Mouse (Mus musculus) heart, embryonic 16.5 days (tissue): ENCODE measurements at regions not wholly inside any gene's neighbourhood (a gene's known extent, or its start where the extent isn't known, plus 50 kb on each side); places are given as distances from the start of the nearest gene placed in this dataset.

Experiments
- ATAC-seq: fragments of 200-750 bp; cut with Nextera tagmentation; replicated peaks from 2 replicates; pipeline ENCODE4 v1.8.0; 2017; ENCODE audit warnings: moderate number of reproducible peaks; ENCODE audit not compliant: insufficient read depth, low FRiP score; ENCODE audit errors: extremely low read depth
- H3K27ac ChIP-seq: fragments of 300-500 bp; sonication (generic); 2 replicates; pipeline ENCODE4 v1.5.1; 2014; ENCODE audit warnings: mild to moderate bottlenecking, low read length, control low read depth, moderate library complexity
- H3K27me3 ChIP-seq: fragments of 300-500 bp; sonication (generic); 2 replicates; pipeline ENCODE4 v1.6.1; 2014; ENCODE audit warnings: low read length, mixed read lengths; ENCODE audit not compliant: control insufficient read depth, insufficient read depth
- H3K36me3 ChIP-seq: fragments of 300-500 bp; sonication (generic); 2 replicates; pipeline ENCODE4 v1.6.1; 2014; ENCODE audit not compliant: control insufficient read depth, insufficient read depth
- H3K4me1 ChIP-seq: fragments of 300-500 bp; sonication (generic); 2 replicates; pipeline ENCODE4 v1.6.1; 2014; ENCODE audit warnings: low read length, mixed read lengths; ENCODE audit not compliant: control insufficient read depth, insufficient read depth
- H3K4me2 ChIP-seq: fragments of 300-500 bp; sonication (generic); 2 replicates; pipeline ENCODE4 v1.6.1; 2014; ENCODE audit warnings: low read depth, mild to moderate bottlenecking, control low read depth, low read length
- H3K4me3 ChIP-seq: fragments of 300-500 bp; sonication (generic); 2 replicates; pipeline ENCODE4 v1.5.1; 2014; ENCODE audit warnings: mild to moderate bottlenecking, control low read depth, low read length
- H3K9ac ChIP-seq: fragments of 300-500 bp; sonication (generic); 2 replicates; pipeline ENCODE4 v1.6.1; 2014; ENCODE audit warnings: low read length, control low read depth
- H3K9me3 ChIP-seq: fragments of 300-500 bp; sonication (generic); replicated peaks from 2 replicates; pipeline ENCODE4 v1.6.1; 2016; ENCODE audit warnings: low read length; ENCODE audit not compliant: control insufficient read depth
- WGBS: fragments of 180-500 bp; shearing (Covaris S2); extraction: QIAGEN DNeasy Blood & Tissue Kit; methylation state at CpG from one replicate; pipeline ENCODE4 v1.1.7; 2014; 5-methylcytosine and 5-hydroxymethylcytosine counted together

DNA sequence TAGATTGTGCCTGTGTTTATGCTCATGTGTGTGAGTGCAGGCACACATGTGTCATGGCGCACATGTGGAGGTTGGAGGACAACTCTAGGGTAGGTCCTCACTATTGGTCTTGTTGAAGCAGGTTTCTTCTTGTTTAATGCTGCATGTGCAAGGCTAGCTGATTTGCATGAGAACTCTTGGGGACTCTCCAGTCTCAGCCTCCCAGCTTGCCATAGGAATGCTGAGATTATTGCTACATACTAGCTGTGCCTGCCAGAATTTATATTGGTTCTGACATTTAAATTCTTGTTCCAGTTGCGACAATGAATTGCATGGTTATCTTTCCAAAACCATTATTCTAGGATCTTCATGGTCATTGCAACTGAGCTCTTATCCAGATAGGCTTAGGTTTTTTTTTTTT lies 1168.5 kb downstream of the Sorcs3 start:
- Histone ChIP-seq H3K4me3 (no peak overlapping the region), H3K9me3 (no peaks in the 10 kb centered on the region), H3K27me3 (no peaks in the 10 kb centered on the region), H3K4me2 (no peak overlapping the region), H3K9ac (no peak overlapping the region), H3K36me3 (no peaks in the 10 kb centered on the region), H3K4me1 (no peaks in the 10 kb centered on the region), H3K27ac (no peak overlapping the region)
- WGBS = 75% methylated on average over 2 of the region's 2 CpGs
- ATAC-seq = no peak

DNA sequence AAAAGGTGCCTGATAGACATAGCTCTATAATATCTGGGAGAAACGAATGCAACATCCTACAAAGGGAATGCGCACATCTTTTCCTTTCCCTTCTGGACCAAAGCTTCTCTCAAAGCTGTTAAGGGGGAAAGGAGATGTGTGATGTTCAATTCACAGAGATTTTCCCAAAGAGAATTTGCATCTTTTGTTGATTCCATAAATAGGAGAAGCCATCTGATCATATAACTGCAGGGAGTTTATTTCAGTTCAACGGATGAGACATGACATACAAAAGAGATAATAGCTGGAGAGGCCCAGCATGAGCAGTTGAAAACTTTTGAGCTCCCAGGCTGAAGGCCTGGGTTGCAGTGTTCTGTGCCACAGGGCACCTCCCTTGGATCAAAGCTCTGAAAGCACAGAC lies 1169.1 kb downstream of the Sorcs3 start:
- no peak for ATAC-seq
- Histone ChIP-seq H3K9ac (no peak overlapping the region), H3K4me3 (no peak overlapping the region), H3K9me3 (no peaks in the 10 kb centered on the region), H3K4me2 (no peak overlapping the region), H3K27me3 (no peaks in the 10 kb centered on the region), H3K4me1 (no peaks in the 10 kb centered on the region), H3K36me3 (no peaks in the 10 kb centered on the region), H3K27ac (no peak overlapping the region)
- WGBS = 80% methylated on average over 3 of the region's 3 CpGs

DNA sequence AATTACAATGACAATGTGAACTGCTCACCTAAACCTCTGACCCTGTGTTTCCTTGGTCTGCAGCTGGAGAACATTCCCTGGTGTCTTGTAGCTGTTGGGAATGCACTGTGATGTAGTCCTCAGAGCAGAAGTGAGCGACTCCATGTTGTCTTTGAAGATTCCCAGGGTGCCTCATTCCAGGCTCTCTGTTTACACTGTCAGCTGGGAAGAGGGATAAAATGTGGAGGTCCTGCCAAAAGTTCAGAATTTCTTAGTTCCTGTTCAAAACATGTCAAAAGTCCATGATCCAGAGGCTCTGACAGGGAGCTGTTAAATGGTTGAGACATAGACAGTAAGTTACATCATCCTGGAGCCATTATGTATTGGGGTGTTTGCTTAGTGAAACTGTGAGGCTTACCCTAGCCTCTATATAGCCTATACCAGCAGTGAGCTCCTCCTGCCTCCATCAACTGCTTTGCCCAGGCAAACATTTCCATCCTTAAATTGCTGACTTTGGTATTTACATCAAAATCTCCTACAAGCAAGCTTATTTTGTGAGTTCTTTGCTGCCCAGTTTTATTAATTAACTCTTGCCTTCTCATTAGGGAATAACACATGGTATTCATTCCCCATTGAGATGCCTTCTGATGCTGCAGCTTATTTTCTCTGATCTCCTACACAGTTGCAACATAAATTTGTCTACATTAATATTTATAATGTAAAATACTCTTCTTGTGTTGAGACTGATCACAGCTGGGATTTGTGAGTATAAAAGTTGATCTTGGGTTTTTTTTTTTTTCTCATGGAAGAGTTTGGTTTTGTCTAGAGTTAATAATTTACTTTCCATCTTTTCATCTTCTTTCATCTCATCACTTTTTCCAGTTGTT lies 1170.2 kb downstream of the Sorcs3 start:
- no peak overlapping the region for H3K27ac ChIP-seq
- no peak overlapping the region for H3K4me3 ChIP-seq
- no peaks in the 10 kb centered on the region for H3K36me3 ChIP-seq
- no peaks in the 10 kb centered on the region for H3K9me3 ChIP-seq
- WGBS = 39% methylated on average over 1 of the region's 1 CpGs
- ATAC-seq = no peak
- no peak overlapping the region for H3K9ac ChIP-seq
- no peaks in the 10 kb centered on the region for H3K27me3 ChIP-seq
- H3K4me2 ChIP-seq = no peak overlapping the region
- no peaks in the 10 kb centered on the region for H3K4me1 ChIP-seq

DNA sequence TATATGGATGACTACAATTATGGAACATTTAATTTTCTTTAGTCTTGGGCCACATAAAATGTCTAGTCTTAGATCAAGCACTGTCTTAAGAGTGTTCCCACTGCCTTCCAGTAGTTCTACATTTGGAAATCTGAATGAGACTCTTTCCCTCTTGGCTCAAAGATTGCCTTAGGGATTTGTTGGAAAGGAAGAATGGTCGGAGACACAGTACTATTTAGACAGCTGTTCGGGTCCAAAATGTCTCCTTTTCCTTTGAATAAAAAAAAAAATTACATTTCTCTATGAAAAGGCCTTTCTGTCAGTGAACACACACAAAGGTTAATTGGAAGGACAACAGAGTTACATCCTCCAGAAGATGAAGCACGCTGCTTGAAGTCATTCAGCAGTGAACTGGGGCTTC lies 1173.8 kb downstream of the Sorcs3 start:
- Histone ChIP-seq H3K36me3 (no peaks in the 10 kb centered on the region), H3K4me3 (no peak overlapping the region), H3K27ac (no peak overlapping the region), H3K9me3 (no peaks in the 10 kb centered on the region), H3K4me2 (no peak overlapping the region), H3K4me1 (no peaks in the 10 kb centered on the region), H3K27me3 (no peaks in the 10 kb centered on the region), H3K9ac (no peak overlapping the region)
- ATAC-seq = no peak
- WGBS = 59% methylated on average over 3 of the region's 3 CpGs

DNA sequence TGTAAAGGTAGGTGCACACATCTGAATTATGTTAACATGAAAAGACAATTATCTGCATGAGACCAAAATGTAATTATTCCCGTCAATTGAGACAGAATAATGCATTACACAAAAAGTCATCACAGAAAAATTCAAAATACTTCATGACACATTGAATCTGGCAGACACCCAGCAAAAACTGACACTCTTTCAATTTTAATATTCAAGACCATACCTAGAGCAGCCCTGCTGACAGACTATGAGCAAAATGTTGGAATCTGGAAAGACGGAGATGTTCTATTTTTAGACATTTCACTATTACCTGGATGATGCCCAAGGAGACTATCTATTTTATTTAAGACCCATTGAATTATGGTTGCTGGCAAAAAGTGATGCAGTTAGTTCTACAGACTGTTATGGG lies 1190.4 kb downstream of the Sorcs3 start:
- Histone ChIP-seq H3K4me1 (no peaks in the 10 kb centered on the region), H3K4me2 (no peak overlapping the region), H3K9me3 (no peaks in the 10 kb centered on the region), H3K4me3 (no peak overlapping the region), H3K27ac (no peak overlapping the region), H3K27me3 (no peaks in the 10 kb centered on the region), H3K9ac (no peak overlapping the region), H3K36me3 (no peaks in the 10 kb centered on the region)
- 69% methylated on average over 2 of the region's 2 CpGs for WGBS
- ATAC-seq = no peak

DNA sequence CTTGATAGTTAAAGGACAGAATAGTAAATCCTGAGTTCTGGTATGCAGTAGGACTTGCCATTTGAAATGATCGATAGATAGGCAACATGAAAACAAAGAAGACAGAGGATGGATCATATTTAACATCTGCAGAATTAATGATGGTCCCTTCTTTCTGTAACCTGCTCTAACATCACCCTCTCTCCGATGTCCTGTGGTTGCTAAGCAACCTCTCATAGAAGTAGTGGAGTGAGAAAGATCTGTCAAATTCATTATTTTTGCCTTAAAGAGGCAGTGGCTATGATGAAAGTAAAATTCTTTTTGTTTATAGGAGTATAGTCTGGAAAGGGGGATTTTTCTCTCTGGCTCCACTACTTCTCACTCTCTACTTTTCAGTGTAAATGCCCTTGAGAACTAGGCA lies 1209.5 kb downstream of the Sorcs3 start:
- no peak overlapping the region for H3K4me3 ChIP-seq
- no peak overlapping the region for H3K27ac ChIP-seq
- H3K4me2 ChIP-seq = no peak overlapping the region
- WGBS = 73% methylated on average over 2 of the region's 2 CpGs
- no peak for ATAC-seq
- no peaks in the 10 kb centered on the region for H3K27me3 ChIP-seq
- no peak overlapping the region for H3K9ac ChIP-seq
- no peaks in the 10 kb centered on the region for H3K4me1 ChIP-seq
- no peaks in the 10 kb centered on the region for H3K9me3 ChIP-seq
- H3K36me3 ChIP-seq = no peaks in the 10 kb centered on the region

DNA sequence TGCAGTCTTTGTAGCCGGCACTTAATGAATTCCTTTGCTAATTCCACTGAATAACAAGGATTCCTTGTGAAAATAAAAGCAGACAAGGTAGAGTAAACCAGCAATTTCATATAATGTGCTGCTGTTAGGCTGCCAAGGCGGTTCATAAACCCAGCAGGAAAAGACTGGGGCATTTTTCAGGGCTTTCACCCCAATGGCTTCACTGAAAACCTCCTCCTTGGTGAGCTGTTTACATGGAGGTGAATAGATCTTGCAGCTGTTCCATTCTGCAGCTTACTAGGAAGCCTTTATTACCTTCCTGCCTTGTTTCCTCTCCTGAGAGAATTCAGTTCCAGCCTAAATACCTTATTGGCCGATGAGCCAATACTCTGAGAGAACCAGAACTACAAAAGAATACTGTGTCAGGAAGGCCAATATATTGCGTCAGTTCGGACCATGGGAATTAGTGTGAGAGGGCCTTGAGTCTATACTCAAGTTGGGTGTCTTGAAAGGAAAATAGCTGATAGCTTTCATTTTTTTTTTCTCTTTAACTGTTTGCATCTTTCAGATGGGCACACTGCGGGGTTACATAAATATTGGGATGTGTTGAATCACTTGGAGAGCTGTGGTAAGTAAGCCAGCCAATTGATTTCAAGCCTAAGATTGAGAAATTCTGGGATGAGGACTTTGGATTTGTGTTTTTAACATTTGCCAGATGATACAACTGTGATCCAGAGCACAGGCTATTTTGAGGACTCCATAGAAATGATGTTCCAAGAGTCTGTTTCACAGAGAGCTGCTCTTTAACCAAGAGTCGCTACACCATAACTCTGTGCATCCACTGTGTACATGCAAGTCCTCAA lies 1217.5 kb downstream of the Sorcs3 start:
- H3K9ac ChIP-seq = no peak overlapping the region
- H3K36me3 ChIP-seq = no peaks in the 10 kb centered on the region
- H3K27me3 ChIP-seq = no peaks in the 10 kb centered on the region
- WGBS = 77% methylated on average over 7 of the region's 7 CpGs
- no peaks in the 10 kb centered on the region for H3K4me1 ChIP-seq
- ATAC-seq = no peak
- H3K9me3 ChIP-seq = 0 out of 2 replicates have a peak, but pooled peaks cover 2% of the 10 kb centered on the region
- H3K27ac ChIP-seq = no peak overlapping the region
- H3K4me2 ChIP-seq = no peak overlapping the region
- H3K4me3 ChIP-seq = no peak overlapping the region
